Mouse (Mus musculus): Measurements from ENCODE around the gene Stip1.

DNA sequence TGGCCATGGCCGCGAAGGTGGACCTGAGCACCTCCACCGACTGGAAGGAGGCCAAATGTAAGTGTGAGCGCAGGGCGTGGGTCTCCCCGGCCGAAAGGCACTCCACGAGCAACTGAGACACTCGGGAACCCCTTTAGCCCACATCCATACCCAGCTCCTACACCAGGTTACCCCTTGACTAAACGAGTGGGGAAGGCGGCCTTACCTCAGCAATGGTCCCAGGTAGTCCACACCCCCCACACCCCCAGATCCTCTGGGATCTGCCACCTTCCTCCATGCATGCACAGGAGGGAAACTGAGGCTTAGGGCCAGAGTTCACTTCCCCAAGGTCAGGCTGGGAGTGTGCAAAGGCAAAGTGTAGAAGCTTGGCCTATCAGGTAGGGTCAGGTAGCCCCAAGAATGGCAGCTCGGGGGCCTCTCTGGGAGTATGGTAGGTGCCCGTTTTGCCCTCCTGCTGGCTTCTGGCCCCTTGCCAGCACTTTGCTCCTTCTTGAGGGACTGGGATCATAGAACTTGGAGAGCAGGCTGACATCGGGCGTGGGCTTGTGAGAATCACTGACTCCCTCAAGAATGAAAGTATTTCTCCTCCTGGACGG is 17.5 kb upstream of the Stip1 start:
- TF ChIP-seq GATA1 (IDR thresholded peaks at IDR 0.05; ENCODE audit: low read length): no peak
- no peak for TF ChIP-seq TAL1 (IDR thresholded peaks at IDR 0.05; ENCODE audit: low read length)

All from erythroblast, embryonic 14.5 days (primary cell).